Mouse (Mus musculus): ENCODE data around the gene Shcbp1l. TPM values are rescaled to one million over a fixed set of nuclear protein-coding genes. Genes with fewer than 3 reads are reported as not detected.
"Not testable (repeated sequence)": the region's sequence is repeated elsewhere in the genome, so short reads cannot be mapped to it uniquely, and the experiment has no call there.

Shcbp1l gene
- 0.32 and 0.33 TPM in 2 replicates for polyA plus RNA-seq (2015; fragmentation: Nextera tagmentation; extraction: Ambion mirVana)

DNA sequence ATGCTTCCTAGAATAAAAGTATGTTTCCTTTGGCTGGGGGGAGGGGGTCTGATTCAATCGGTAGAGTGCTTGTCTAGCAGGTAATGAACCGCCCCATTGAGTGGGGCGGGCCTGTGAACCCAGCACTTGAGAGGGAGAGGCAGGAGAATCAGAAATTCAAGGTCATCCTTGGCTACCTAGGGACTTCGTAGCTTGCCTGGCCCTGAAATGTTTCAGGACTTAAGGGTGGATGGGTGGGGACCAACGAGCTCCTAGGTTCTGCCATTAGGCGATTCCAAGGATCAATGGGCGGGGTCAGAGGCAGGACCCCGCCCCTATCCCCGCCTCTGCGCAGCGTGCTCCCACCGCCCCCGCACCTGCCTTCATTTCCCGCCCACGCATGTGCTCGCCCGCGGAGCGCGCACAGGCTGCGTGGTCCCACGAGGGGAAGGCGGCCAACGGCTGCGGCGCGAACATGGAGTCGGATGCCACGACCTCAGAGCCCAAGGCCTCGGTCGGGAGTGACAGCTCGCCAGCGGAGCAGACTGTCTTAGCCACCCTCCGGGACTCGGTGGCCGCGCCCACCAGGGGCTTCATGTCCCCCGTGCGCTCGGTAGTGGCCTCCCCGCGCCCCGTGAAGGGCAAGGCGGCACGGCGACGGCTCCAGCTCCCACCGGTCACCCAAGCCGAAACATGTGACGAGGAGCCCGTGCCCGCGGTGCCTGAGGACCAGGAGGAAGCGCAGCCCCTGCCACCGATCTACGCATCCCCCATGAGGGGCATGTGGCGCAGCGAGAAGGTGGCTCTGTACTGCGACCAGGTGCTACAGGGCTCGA is at the start of gene Shcbp1l:
Gene Shcbp1l, plus strand, starts transcription at position 393 of the 815 bp plus-strand sequence.
- Histone ChIP-seq H3K27me3 (ENCODE audit: control insufficient read depth, insufficient read depth, low read depth, low read length) (no peaks in the 10 kb centered on the region; the same call in 1 of the 2 replicates), H3K36me3 (ENCODE audit: control insufficient read depth, insufficient read depth) (no peaks in the 10 kb centered on the region), H3K4me3 (ENCODE audit: low read depth, low read length) (peak within 1 kb of the TSS; percentile 62), H3K9ac (ENCODE audit: low read depth, low read length) (peak within 1 kb of the TSS; percentile 64), H3K27ac (ENCODE audit: low read length) (peak within 1 kb of the TSS; percentile 94), H3K9me3 (replicated peaks; ENCODE audit: control insufficient read depth, low read length) (no peaks in the 10 kb centered on the region), H3K4me1 (ENCODE audit: control insufficient read depth, low read depth, low read length) (peaks cover 15% of the 10 kb centered on the region), H3K4me2 (ENCODE audit: low read depth, low read length) (peak within 1 kb of the TSS; percentile 95)
- WGBS (ENCODE audit: insufficient replicate concordance), result 2% methylated on average over 60 of the region's 60 CpGs
- ATAC-seq (ENCODE audit: low read depth), result peak; percentile 91

DNA sequence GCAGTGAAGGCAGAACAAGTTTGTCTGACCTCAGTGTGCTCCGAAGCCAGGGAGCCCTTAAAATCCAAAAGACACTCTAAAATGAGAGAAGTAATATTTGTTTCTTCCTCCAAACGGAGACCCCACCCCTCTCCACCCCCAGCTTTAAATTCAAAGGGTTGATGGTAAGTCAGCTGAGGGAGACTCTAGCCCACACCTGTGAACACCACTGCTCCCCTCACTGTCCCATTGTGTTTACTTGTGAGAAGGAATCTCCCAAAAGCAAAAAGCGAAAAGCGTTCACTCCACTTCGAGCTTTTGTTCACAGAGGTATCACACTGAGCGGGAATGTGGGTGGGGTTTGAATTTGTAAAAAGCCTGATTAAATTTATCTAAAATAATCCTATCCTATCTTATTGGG is 48.5 kb upstream of the Shcbp1l start:
- H3K4me3 ChIP-seq (ENCODE audit: low read depth, low read length), result no peak overlapping the region
- ATAC-seq (ENCODE audit: low read depth), result no peak

DNA sequence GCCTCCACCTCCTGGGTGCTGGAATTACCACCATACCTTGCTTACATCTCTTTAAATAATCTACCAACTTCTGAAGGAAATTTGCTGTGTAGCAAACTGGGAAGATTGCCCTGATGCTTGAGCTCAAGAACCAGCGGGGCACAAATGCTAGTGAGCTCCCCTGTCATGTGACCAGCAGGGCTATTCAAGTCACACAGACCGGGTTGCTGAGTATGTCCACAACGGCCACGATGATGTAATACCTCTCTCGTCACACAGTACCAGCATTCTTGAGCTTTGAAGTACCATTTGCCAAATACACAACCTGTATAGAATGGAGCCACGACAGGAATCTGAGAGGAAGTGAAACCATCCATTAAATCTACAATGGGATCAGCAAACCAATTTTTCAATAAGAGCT is 46.4 kb upstream of the Shcbp1l start:
- WGBS (ENCODE audit: insufficient replicate concordance), result 45% methylated on average over 6 of the region's 6 CpGs
- H3K4me2 ChIP-seq (ENCODE audit: low read depth, low read length), result no peak overlapping the region
- ATAC-seq (ENCODE audit: low read depth), result no peak

More for the DNA sequence above, 48.5 kb upstream of the Shcbp1l start:
- Histone ChIP-seq H3K9ac (ENCODE audit: low read depth, low read length) (no peak overlapping the region), H3K4me1 (ENCODE audit: control insufficient read depth, low read depth, low read length) (no peaks in the 10 kb centered on the region), H3K27me3 (ENCODE audit: control insufficient read depth, insufficient read depth, low read depth, low read length) (no peaks in the 10 kb centered on the region), H3K9me3 (replicated peaks; ENCODE audit: control insufficient read depth, low read length) (no peaks in the 10 kb centered on the region), H3K36me3 (ENCODE audit: control insufficient read depth, insufficient read depth) (no peaks in the 10 kb centered on the region), H3K27ac (ENCODE audit: low read length) (no peak overlapping the region), H3K4me2 (ENCODE audit: low read depth, low read length) (no peak overlapping the region)
- 55% methylated on average over 6 of the region's 6 CpGs for WGBS (ENCODE audit: insufficient replicate concordance)

DNA sequence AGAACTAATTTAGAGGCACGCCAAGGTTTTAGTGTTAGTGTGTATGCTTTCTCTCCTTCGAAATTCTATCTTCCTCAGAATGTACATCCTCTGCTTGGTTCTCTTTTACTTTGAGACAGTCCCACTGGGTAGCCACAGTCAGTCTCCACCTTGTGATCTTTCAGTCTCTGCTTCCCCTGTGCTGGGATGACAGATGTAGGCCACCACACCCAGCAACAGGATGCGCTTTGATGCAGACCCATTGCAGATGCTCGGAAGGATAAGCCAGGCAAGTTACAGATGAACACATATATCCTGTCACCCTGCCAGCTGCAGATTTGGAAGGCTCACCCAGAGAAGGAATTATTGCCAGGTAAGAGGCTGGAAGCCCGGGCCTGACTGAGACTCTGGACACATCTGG is 45.1 kb upstream of the Shcbp1l start:
- 56% methylated on average over 5 of the region's 5 CpGs for WGBS (ENCODE audit: insufficient replicate concordance)
- Histone ChIP-seq H3K9me3 (replicated peaks; ENCODE audit: control insufficient read depth, low read length) (no peaks in the 10 kb centered on the region), H3K4me2 (ENCODE audit: low read depth, low read length) (no peak overlapping the region), H3K4me1 (ENCODE audit: control insufficient read depth, low read depth, low read length) (no peaks in the 10 kb centered on the region), H3K27ac (ENCODE audit: low read length) (no peak overlapping the region), H3K4me3 (ENCODE audit: low read depth, low read length) (no peak overlapping the region), H3K27me3 (ENCODE audit: control insufficient read depth, insufficient read depth, low read depth, low read length) (no peaks in the 10 kb centered on the region), H3K9ac (ENCODE audit: low read depth, low read length) (no peak overlapping the region), H3K36me3 (ENCODE audit: control insufficient read depth, insufficient read depth) (no peaks in the 10 kb centered on the region)
- no peak for ATAC-seq (ENCODE audit: low read depth)

More for the DNA sequence above, 46.4 kb upstream of the Shcbp1l start:
- H3K36me3 ChIP-seq (ENCODE audit: control insufficient read depth, insufficient read depth), result no peaks in the 10 kb centered on the region
- H3K27ac ChIP-seq (ENCODE audit: low read length), result no peak overlapping the region
- no peaks in the 10 kb centered on the region for H3K27me3 ChIP-seq (ENCODE audit: control insufficient read depth, insufficient read depth, low read depth, low read length)
- H3K4me1 ChIP-seq (ENCODE audit: control insufficient read depth, low read depth, low read length), result no peaks in the 10 kb centered on the region
- no peaks in the 10 kb centered on the region for H3K9me3 ChIP-seq (replicated peaks; ENCODE audit: control insufficient read depth, low read length)
- H3K9ac ChIP-seq (ENCODE audit: low read depth, low read length), result no peak overlapping the region
- no peak overlapping the region for H3K4me3 ChIP-seq (ENCODE audit: low read depth, low read length)

GRCm38 (mm10) chr1:153380746-153381282 is 44.1 kb upstream of the Shcbp1l start:
- H3K4me3 ChIP-seq (ENCODE audit: low read depth, low read length), result no peak overlapping the region
- H3K4me1 ChIP-seq (ENCODE audit: control insufficient read depth, low read depth, low read length), result no peaks in the 10 kb centered on the region
- H3K36me3 ChIP-seq (ENCODE audit: control insufficient read depth, insufficient read depth), result no peaks in the 10 kb centered on the region
- no peak overlapping the region for H3K4me2 ChIP-seq (ENCODE audit: low read depth, low read length)
- no peak overlapping the region for H3K27ac ChIP-seq (ENCODE audit: low read length)
- H3K9me3 ChIP-seq (replicated peaks; ENCODE audit: control insufficient read depth, low read length), result no peaks in the 10 kb centered on the region
- no peak overlapping the region for H3K9ac ChIP-seq (ENCODE audit: low read depth, low read length)
- no peaks in the 10 kb centered on the region for H3K27me3 ChIP-seq (ENCODE audit: control insufficient read depth, insufficient read depth, low read depth, low read length)
- 70% methylated on average over 9 of the region's 9 CpGs for WGBS (ENCODE audit: insufficient replicate concordance)
- ATAC-seq (ENCODE audit: low read depth), result no peak

GRCm38 (mm10) chr1:153385081-153385480 is 39.9 kb upstream of the Shcbp1l start:
- no peak for ATAC-seq (ENCODE audit: low read depth)
- no peaks in the 10 kb centered on the region for H3K9me3 ChIP-seq (replicated peaks; ENCODE audit: control insufficient read depth, low read length)
- H3K4me3 ChIP-seq (ENCODE audit: low read depth, low read length), result no peak overlapping the region
- 37% methylated on average over 6 of the region's 6 CpGs for WGBS (ENCODE audit: insufficient replicate concordance)
- H3K4me1 ChIP-seq (ENCODE audit: control insufficient read depth, low read depth, low read length), result no peaks in the 10 kb centered on the region; the same call in 1 of the 2 replicates
- no peak overlapping the region for H3K4me2 ChIP-seq (ENCODE audit: low read depth, low read length)
- no peaks in the 10 kb centered on the region for H3K27me3 ChIP-seq (ENCODE audit: control insufficient read depth, insufficient read depth, low read depth, low read length)
- no peak overlapping the region for H3K9ac ChIP-seq (ENCODE audit: low read depth, low read length)
- H3K27ac ChIP-seq (ENCODE audit: low read length), result no peak overlapping the region
- H3K36me3 ChIP-seq (ENCODE audit: control insufficient read depth, insufficient read depth), result no peaks in the 10 kb centered on the region

- not testable (repeated sequence) for H3K9me3 ChIP-seq (replicated peaks; ENCODE audit: control insufficient read depth, low read length); H3K27ac ChIP-seq (ENCODE audit: low read length); H3K4me2 ChIP-seq (ENCODE audit: low read depth, low read length); H3K4me1 ChIP-seq (ENCODE audit: control insufficient read depth, low read depth, low read length); H3K27me3 ChIP-seq (ENCODE audit: control insufficient read depth, insufficient read depth, low read depth, low read length); H3K4me3 ChIP-seq (ENCODE audit: low read depth, low read length); H3K9ac ChIP-seq (ENCODE audit: low read depth, low read length); ATAC-seq (ENCODE audit: low read depth); H3K36me3 ChIP-seq (ENCODE audit: control insufficient read depth, insufficient read depth)
- WGBS (ENCODE audit: insufficient replicate concordance), result 57% methylated on average over 5 of the region's 5 CpGs
These were observed 39.3 kb upstream of the Shcbp1l start for GRCm38 (mm10) chr1:153385661-153386060.

- Histone ChIP-seq H3K27me3 (ENCODE audit: control insufficient read depth, insufficient read depth, low read depth, low read length) (no peaks in the 10 kb centered on the region), H3K9ac (ENCODE audit: low read depth, low read length) (no peak overlapping the region)
- WGBS (ENCODE audit: insufficient replicate concordance), result 48% methylated on average over 25 of the region's 25 CpGs
These were observed 38.5 kb upstream of the Shcbp1l start for GRCm38 (mm10) chr1:153386271-153387069.

More at GRCm38 (mm10) chr1:153386271-153387069, 38.5 kb upstream of the Shcbp1l start:
- no peaks in the 10 kb centered on the region; the same call in 1 of the 2 replicates for H3K4me1 ChIP-seq (ENCODE audit: control insufficient read depth, low read depth, low read length)
- H3K36me3 ChIP-seq (ENCODE audit: control insufficient read depth, insufficient read depth), result no peaks in the 10 kb centered on the region
- no peak overlapping the region for H3K4me2 ChIP-seq (ENCODE audit: low read depth, low read length)
- H3K9me3 ChIP-seq (replicated peaks; ENCODE audit: control insufficient read depth, low read length), result no peaks in the 10 kb centered on the region
- no peak overlapping the region for H3K27ac ChIP-seq (ENCODE audit: low read length)
- H3K4me3 ChIP-seq (ENCODE audit: low read depth, low read length), result no peak overlapping the region
- peak; percentile 66 for ATAC-seq (ENCODE audit: low read depth)

Data from liver, embryonic 16.5 days (tissue).